Mouse (Mus musculus): ENCODE results near the gene Tiam2.

DNA sequence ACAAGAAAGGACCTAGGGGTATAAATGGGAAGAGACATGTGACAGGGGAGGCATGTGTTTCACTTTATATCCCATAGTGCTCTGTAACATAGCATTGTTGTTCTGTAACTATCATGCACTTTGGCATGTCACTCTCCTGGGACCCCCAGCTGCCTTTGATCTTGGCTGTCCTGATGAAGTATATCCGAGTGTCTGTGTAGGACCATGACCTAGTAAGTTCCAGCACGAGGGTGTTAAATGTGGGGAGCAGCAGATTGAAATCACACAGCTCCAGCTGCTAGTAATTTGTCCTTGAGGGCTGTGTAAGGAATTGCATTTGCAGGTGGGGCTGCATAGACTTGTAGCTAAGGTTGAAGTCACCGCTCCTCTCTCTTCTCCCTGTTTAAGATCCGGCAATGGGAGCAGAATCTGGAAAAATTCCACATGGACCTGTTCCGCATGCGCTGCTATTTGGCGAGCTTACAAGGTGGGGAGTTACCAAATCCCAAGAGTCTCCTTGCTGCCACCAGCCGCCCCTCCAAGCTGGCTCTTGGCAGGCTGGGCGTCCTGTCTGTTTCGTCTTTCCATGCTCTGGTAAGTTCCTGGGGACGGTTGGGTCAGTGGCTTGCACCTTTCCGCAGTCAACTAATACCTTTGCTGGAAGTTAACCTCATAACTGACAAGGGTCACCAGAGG, 110.6 kb downstream of the Tiam2 start:
- no peak for TF ChIP-seq POLR2A (IDR thresholded peaks at IDR 0.05; ENCODE audit: insufficient read depth, low read length)
- no peak for TF ChIP-seq CTCF (IDR thresholded peaks at IDR 0.05; ENCODE audit: low read depth, low read length)
- TF ChIP-seq EP300 (IDR thresholded peaks at IDR 0.05; ENCODE audit: insufficient read depth, low read depth, low read length): no peak
